Mouse (Mus musculus) liver, postnatal 0 days (tissue): Measurements from ENCODE around the gene Chrna4. TPM values are rescaled to one million over a fixed set of nuclear protein-coding genes. Genes with fewer than 3 reads are reported as not detected.

Source experiments
- ATAC-seq: fragments of 200-750 bp; cut with Nextera tagmentation; 2 replicates; pipeline ENCODE4 v1.8.0; 2017; ENCODE audit warnings: mild to moderate bottlenecking, moderate library complexity
- DNase-seq: peaks from one replicate; pipeline ENCODE4 v3.0.0-alpha.2; 2016
- H3K27ac ChIP-seq: fragments of 300-500 bp; sonication (generic); 2 replicates; pipeline ENCODE4 v1.5.1; 2014; ENCODE audit warnings: antibody characterized with exemption, moderate library complexity, mild to moderate bottlenecking, low read depth
- H3K27me3 ChIP-seq: fragments of 300-500 bp; sonication (generic); 2 replicates; pipeline ENCODE4 v1.6.1; 2014; ENCODE audit warnings: low read length, control low read depth, mixed read lengths; ENCODE audit not compliant: insufficient read depth
- H3K36me3 ChIP-seq: fragments of 300-500 bp; sonication (generic); replicated peaks from 2 replicates; pipeline ENCODE4 v1.6.1; 2014; ENCODE audit warnings: mild to moderate bottlenecking, control low read depth, low read length, moderate library complexity, mixed read lengths; ENCODE audit not compliant: insufficient read depth
- H3K4me1 ChIP-seq: fragments of 300-500 bp; sonication (generic); 2 replicates; pipeline ENCODE4 v1.6.1; 2014; ENCODE audit warnings: antibody characterized with exemption, mild to moderate bottlenecking, control low read depth; ENCODE audit not compliant: insufficient read depth
- H3K4me2 ChIP-seq: fragments of 300-500 bp; sonication (generic); 2 replicates; pipeline ENCODE4 v1.6.1; 2014; ENCODE audit warnings: low read depth, mild to moderate bottlenecking, low read length, moderate library complexity, mixed read lengths
- H3K4me3 ChIP-seq: fragments of 300-500 bp; sonication (generic); 2 replicates; pipeline ENCODE4 v1.5.1; 2014; ENCODE audit warnings: low read depth, low read length
- H3K9ac ChIP-seq: fragments of 300-500 bp; sonication (generic); replicated peaks from 2 replicates; pipeline ENCODE4 v1.6.1; 2014; ENCODE audit warnings: mild to moderate bottlenecking, moderate library complexity
- H3K9me3 ChIP-seq: fragments of 300-500 bp; sonication (generic); 2 replicates; pipeline ENCODE4 v1.6.1; 2016; ENCODE audit warnings: mild to moderate bottlenecking, control low read depth, low read length, mixed read lengths
- CTCF ChIP-seq: sonication (generic); IDR thresholded peaks from 2 replicates; pipeline ENCODE4 v1.5.1; 2016; ENCODE audit warnings: antibody characterized with exemption, low read depth
- EP300 ChIP-seq: IDR thresholded peaks from 2 replicates; pipeline ENCODE4 v1.6.1; 2016; ENCODE audit warnings: antibody characterized with exemption, low read depth, mild to moderate bottlenecking
- WGBS: fragments of 180-500 bp; shearing (Covaris S2); extraction: QIAGEN DNeasy Blood & Tissue Kit; methylation state at CpG from one replicate; pipeline ENCODE4 v1.1.7; 2014; ENCODE audit not compliant: insufficient replicate concordance; 5-methylcytosine and 5-hydroxymethylcytosine counted together
- polyA plus RNA-seq: library from polyadenylated mRNA; unstranded; fragments of >200 nt; fragmentation: Nextera tagmentation; extraction: Ambion mirVana; gene quantifications from 2 replicates; pipeline ENCODE4 v1.2.1, GENCODE M21; 2015

Chrna4 gene
- polyA plus RNA-seq, 1 experiment from 2014 or later = 0.02 TPM

DNA sequence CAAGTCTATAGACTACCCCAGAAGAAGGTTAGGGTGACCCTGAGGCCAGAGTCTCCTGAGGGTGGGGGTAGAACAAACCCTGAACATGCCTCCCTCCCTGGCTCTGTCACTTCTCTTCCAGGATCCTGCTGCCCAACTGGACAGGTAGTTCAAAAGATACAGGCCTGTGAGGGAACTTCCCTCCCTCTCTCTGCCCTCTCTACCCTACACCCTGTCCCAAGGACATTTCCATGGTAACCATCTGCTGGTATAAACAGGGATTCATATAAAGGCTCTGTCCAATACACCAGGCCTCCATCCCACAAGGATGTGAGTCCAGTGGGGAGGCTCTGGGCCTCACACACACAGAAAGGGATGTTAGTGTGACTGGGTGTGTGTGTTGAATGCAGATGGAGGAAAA is 970 bp downstream of the Chrna4 start:
- TF ChIP-seq CTCF = no peak
- TF ChIP-seq EP300 = no peak
- Histone ChIP-seq H3K4me1 (peaks cover 11% of the 10 kb centered on the region), H3K9me3 (no peaks in the 10 kb centered on the region), H3K4me3 (no peak overlapping the region), H3K4me2 (no peak overlapping the region), H3K9ac (no peak overlapping the region), H3K27me3 (peaks cover 36% of the 10 kb centered on the region), H3K27ac (no peak overlapping the region), H3K36me3 (no peaks in the 10 kb centered on the region)
- ATAC-seq (peak; percentile 41; the same call in 1 of the 2 replicates), DNase-seq (no peak)

DNA sequence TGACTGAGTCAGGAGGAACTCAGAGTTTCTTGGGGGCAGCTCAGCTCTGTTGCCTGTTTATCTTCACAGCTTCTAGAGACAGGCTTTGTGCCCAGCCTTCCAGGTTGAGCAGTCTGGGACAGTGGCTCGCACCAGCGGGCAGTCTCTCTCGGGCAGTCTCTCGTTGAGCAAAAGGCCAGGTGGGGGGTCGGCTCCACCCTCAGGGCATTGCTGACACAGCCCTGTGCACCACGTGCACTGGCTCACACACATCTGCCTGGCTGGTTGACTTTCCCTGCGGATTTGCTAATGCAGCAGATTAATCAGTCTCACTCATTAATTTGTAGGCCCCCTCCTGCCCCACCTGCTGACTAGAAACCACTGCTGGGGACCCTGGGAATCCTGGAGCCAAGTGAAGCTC is 1.4 kb downstream of the Chrna4 start:
- Histone ChIP-seq H3K4me2 (no peak overlapping the region), H3K36me3 (no peaks in the 10 kb centered on the region), H3K9ac (no peak overlapping the region), H3K27ac (no peak overlapping the region), H3K9me3 (no peaks in the 10 kb centered on the region), H3K4me3 (no peak overlapping the region), H3K27me3 (peaks cover 40% of the 10 kb centered on the region), H3K4me1 (peaks cover 11% of the 10 kb centered on the region)
- WGBS = 12% methylated on average over 7 of the region's 7 CpGs
- peak; percentile 36 for DNase-seq
- ATAC-seq = peak; percentile 65
- TF ChIP-seq CTCF (no peak), EP300 (no peak)

DNA sequence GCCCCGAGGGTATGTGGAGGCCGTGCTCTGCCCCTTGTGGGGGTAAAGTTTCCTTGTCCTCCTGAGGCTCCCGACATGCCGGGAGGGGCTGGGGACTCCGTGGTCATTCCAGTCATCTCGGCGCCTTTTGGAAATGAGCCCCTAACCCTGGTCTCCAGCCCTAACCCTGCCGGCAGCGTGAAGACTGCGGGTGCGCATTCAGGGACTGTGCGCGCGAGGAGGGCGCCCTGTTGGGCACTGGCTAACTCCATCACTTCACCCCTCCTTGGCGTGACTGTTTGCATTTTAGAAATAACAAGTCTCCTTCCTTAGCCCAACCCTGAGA is 4.0 kb downstream of the Chrna4 start:
- no peak for TF ChIP-seq EP300
- no peak for TF ChIP-seq CTCF
- WGBS = 1% methylated on average over 14 of the region's 16 CpGs
- no peak overlapping the region for H3K9ac ChIP-seq
- peak overlapping the region; percentile 41 for H3K4me3 ChIP-seq
- DNase-seq (no peak), ATAC-seq (no peak)
- H3K9me3 ChIP-seq = no peaks in the 10 kb centered on the region
- no peak overlapping the region for H3K27ac ChIP-seq
- H3K36me3 ChIP-seq = no peaks in the 10 kb centered on the region
- peaks cover 9% of the 10 kb centered on the region for H3K4me1 ChIP-seq
- peaks cover 46% of the 10 kb centered on the region for H3K27me3 ChIP-seq
- H3K4me2 ChIP-seq = peak overlapping the region; percentile 70

DNA sequence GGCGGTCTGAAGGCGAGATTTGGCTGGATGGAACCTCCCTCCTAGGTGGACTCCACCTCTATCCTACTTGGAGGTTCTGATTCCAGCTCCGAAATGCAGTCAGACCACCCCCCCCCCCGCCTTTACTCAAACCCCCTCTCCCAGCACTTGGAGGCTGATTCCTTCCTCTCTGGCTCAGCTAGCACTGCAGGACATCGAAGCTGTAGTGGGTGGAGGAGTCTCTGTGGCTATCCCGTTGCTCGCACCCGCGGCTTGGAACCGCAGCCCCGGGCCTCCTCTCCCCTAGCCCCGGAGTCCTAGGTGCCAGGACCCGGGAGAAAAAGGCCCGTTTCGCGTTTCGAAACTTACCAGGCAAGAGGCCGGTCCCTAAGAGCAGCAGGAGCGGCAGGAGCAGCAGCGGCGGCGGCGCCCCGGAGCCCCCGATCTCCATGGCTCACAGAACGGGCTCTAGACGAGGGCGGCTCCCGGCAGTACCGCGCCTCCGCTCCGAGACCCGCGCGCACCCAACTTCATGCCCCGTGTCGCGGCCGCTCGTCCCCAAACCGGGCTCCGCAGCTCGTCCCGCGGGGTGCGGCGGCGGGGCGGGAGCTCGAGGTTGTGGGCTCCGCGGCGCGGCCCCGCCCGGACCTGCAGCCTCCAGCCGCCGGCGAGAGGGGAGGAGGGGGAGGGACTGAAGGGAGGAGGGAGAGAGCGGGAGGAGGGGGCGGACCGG is 4.5 kb downstream of the Chrna4 start:
- Histone ChIP-seq H3K9me3 (no peaks in the 10 kb centered on the region), H3K4me2 (peak overlapping the region; percentile 70), H3K9ac (no peak overlapping the region), H3K27me3 (peaks cover 46% of the 10 kb centered on the region), H3K4me1 (peaks cover 9% of the 10 kb centered on the region), H3K36me3 (no peaks in the 10 kb centered on the region), H3K4me3 (peak overlapping the region; percentile 41), H3K27ac (no peak overlapping the region)
- DNase-seq (no peak), ATAC-seq (no peak)
- TF ChIP-seq EP300 = no peak
- TF ChIP-seq CTCF = no peak
- WGBS = 3% methylated on average over 43 of the region's 63 CpGs

DNA sequence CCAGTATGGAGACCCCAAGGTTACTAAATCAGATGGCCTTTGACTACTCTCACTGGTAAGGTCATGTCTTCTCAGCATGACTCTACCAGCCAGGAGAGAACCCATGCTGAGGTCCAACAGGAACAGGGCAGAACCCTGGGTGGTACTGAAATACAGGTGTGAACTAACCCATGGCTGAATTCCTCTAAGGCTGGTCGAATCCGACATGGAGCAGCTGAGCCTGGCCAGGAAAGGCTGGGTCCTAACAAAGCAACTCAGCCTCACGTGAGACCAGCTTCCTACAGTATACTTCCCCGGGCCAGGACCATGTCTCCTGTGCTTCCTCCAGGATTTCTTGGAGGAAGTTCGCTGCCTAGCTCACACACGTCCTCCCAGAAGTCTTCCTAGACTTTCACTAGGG is 6.8 kb downstream of the Chrna4 start:
- Histone ChIP-seq H3K4me3 (no peak overlapping the region), H3K4me1 (peaks cover 4% of the 10 kb centered on the region; the same call in 1 of the 2 replicates), H3K27me3 (peaks cover 44% of the 10 kb centered on the region), H3K36me3 (no peaks in the 10 kb centered on the region), H3K9ac (no peak overlapping the region), H3K4me2 (no peak overlapping the region), H3K27ac (no peak overlapping the region), H3K9me3 (no peaks in the 10 kb centered on the region)
- ATAC-seq = no peak
- 62% methylated on average over 6 of the region's 6 CpGs for WGBS
- no peak for DNase-seq
- TF ChIP-seq EP300 (no peak), CTCF (no peak)

DNA sequence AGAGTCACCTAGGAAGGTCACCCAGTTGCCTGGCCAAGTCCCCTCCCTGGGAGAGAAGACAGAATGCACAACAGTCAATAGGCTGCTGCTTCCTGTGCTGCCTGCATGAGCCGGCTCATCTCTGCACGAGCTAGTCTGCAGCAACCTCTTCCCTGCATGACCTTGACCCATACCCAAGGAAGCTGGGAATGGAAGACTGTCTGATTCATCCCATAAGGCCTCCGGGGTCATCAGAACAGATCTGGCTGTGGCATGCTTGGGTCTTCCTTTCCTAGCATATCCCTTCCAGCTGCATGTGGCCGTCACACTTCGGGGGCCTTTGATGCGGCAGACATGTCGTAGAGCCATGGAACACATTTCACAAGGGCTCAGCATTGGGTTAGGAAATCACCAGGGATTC is 8.2 kb downstream of the Chrna4 start:
- peaks cover 4% of the 10 kb centered on the region; the same call in 1 of the 2 replicates for H3K4me1 ChIP-seq
- peaks cover 37% of the 10 kb centered on the region for H3K27me3 ChIP-seq
- H3K4me3 ChIP-seq = no peak overlapping the region
- no peak for ATAC-seq
- H3K9ac ChIP-seq = no peak overlapping the region
- DNase-seq = no peak
- H3K4me2 ChIP-seq = no peak overlapping the region
- no peaks in the 10 kb centered on the region for H3K36me3 ChIP-seq
- no peak for TF ChIP-seq EP300
- no peak for TF ChIP-seq CTCF
- 74% methylated on average over 7 of the region's 7 CpGs for WGBS
- H3K27ac ChIP-seq = no peak overlapping the region
- no peaks in the 10 kb centered on the region for H3K9me3 ChIP-seq
